Mouse (Mus musculus) macrophage (primary cell): ENCODE results near the gene Fbxo5. TPM values are rescaled to one million over a fixed set of nuclear protein-coding genes. Genes with fewer than 3 reads are reported as not detected.

Experiments used
- H3K27ac ChIP-seq: fragments of 350-480 bp; formaldehyde crosslinking; 2 replicates; pipeline ENCODE4 v1.9.0; 2021
- H3K36me3 ChIP-seq: fragments of 350-480 bp; formaldehyde crosslinking; 2 replicates; pipeline ENCODE4 v1.9.0; 2021; ENCODE audit errors: inconsistent target
- H3K4me3 ChIP-seq: fragments of 350-480 bp; formaldehyde crosslinking; 2 replicates; pipeline ENCODE4 v1.9.0; 2021; ENCODE audit errors: inconsistent target
- H3K79me2 ChIP-seq: fragments of 350-480 bp; formaldehyde crosslinking; 2 replicates; pipeline ENCODE4 v1.9.0; 2021; ENCODE audit errors: inconsistent target
- WGBS: methylation state at CpG from one replicate; pipeline ENCODE4 v1.1.7; 2026; ENCODE audit warnings: inconsistent platforms; ENCODE audit not compliant: missing documents; 5-methylcytosine and 5-hydroxymethylcytosine counted together
- polyA plus RNA-seq: library from polyadenylated mRNA; stranded (reverse); fragments of 250-400 nt; gene quantifications from 3 replicates; pipeline ENCODE4 v1.2.4, GENCODE M21; 2018; ENCODE audit warnings: inconsistent platforms

The Fbxo5 gene
- polyA plus RNA-seq, 1 experiment from 2014 or later, result 6.6 TPM

DNA sequence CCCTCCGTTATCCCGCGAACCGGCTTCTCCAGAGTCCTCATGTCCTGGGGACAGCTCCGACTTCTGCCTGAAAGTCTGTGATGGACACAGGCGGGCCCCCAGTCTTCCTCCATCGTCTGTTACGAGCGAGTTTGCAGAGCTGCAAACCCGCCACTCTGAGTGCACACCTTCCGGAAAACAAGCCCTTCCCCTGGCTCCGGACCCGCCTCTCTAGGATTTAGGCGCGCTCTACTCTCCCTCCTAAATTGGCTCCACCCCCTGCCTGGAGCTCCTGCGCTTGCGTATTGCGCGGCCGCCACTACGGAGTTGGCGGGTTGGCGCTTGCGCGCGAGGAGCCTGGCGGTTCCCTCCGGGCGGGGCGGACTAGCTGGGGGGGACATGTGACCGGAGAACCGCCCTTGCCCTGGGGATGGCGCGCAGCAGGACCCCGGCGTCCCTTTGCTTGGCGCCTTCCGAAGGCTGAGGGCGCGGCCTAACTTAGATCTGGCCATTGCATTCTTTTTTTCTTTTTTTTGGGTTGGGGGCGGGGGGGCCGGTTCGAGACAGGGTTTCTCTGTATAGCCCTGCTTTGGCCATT lies 419 bp upstream of the Fbxo5 start:
- peak overlapping the region; percentile 78 for H3K4me3 ChIP-seq
- WGBS, result under 1% methylated on average over 42 of the region's 43 CpGs
- peak overlapping the region; percentile 88 for H3K27ac ChIP-seq
- H3K79me2 ChIP-seq, result peaks cover 44% of the 10 kb centered on the region
- no peaks in the 10 kb centered on the region for H3K36me3 ChIP-seq

GRCm38 (mm10) chr10:5804691-5805156 lies 676 bp downstream of the Fbxo5 start:
- WGBS, result 0% methylated on average over 24 of the region's 24 CpGs
- Histone ChIP-seq H3K79me2 (peaks cover 55% of the 10 kb centered on the region), H3K4me3 (peak overlapping the region; percentile 78), H3K27ac (peak overlapping the region; percentile 74), H3K36me3 (no peaks in the 10 kb centered on the region)

DNA sequence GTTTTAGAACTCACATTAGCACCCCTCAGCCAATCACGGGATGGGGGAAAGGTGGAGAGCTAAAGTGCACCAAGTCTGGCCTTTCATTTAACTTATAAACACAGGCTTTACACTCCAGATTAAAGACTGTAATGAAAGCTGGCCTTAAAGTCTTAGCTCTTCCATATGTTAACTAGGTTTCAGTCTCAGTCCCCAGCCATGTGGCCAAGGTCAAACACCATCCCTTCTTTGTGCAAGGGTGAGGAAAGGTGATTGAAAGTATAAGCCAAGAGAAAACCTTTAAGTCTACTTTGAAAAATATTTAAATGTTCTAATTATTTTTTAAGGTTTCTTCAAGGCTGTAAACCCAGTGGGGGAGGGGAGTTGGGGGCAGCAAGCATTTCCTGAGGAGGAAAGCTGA lies 1.7 kb downstream of the Fbxo5 start:
- H3K36me3 ChIP-seq, result no peaks in the 10 kb centered on the region
- peaks cover 56% of the 10 kb centered on the region for H3K79me2 ChIP-seq
- H3K27ac ChIP-seq, result peak overlapping the region; percentile 74; the same call in 1 of the 2 replicates
- H3K4me3 ChIP-seq, result peak overlapping the region; percentile 78
- WGBS, result 40% methylated on average over 1 of the region's 1 CpGs

DNA sequence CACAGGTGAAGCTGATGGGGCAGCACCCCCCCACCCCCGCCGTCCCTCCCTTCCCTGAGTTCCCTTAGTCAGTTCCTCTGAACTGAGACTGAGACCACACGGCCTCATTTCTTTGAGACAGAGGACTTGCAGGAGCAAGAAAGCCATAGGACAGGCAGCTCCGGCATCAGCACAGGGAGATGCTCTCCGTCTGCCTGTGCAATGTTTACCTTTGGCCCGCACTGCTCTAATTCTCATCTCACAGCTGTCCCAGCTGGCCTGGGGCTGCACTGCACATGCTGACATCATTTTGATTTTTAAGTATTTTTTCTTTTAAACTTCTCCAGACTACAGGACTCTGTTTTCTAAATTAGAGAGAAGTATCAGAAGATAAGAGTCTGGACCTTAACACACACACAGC lies 2.5 kb downstream of the Fbxo5 start:
- 0 out of 2 replicates have a peak, but pooled peaks cover 3% of the 10 kb centered on the region for H3K36me3 ChIP-seq
- H3K4me3 ChIP-seq, result peak overlapping the region; percentile 78
- peaks cover 56% of the 10 kb centered on the region for H3K79me2 ChIP-seq
- no peak overlapping the region for H3K27ac ChIP-seq
- 24% methylated on average over 6 of the region's 6 CpGs for WGBS

GRCm38 (mm10) chr10:5800490-5800889 lies 4.9 kb downstream of the Fbxo5 start:
- H3K4me3 ChIP-seq, result no peak overlapping the region
- peaks cover 56% of the 10 kb centered on the region for H3K79me2 ChIP-seq
- 100% methylated on average over 1 of the region's 1 CpGs for WGBS
- H3K36me3 ChIP-seq, result 0 out of 2 replicates have a peak, but pooled peaks cover 5% of the 10 kb centered on the region
- no peak overlapping the region for H3K27ac ChIP-seq

GRCm38 (mm10) chr10:5798069-5798468 lies 7.3 kb downstream of the Fbxo5 start:
- H3K4me3 ChIP-seq, result no peak overlapping the region
- peaks cover 34% of the 10 kb centered on the region for H3K79me2 ChIP-seq
- H3K27ac ChIP-seq, result no peak overlapping the region
- 98% methylated on average over 4 of the region's 4 CpGs for WGBS
- H3K36me3 ChIP-seq, result 0 out of 2 replicates have a peak, but pooled peaks cover 5% of the 10 kb centered on the region

DNA sequence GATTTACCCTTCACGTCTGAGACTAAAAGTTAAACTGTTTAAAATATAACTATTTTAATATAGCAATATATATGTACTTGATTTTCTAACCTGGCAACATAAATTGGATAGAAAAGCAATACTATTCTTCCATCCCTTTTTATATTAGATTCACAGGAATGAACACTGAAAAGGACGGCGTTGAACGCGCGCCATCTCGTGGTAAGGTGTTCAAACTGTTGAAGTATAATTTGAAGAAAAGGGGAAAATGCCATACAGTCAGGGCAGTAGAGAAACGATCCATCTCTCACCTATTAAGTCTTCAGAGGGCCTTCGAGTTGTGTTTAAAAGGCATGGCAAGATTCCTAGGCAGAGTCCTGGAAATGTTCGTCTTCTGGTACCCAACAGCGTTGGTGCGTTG lies 14.7 kb downstream of the Fbxo5 start:
- Histone ChIP-seq H3K27ac (no peak overlapping the region), H3K79me2 (no peaks in the 10 kb centered on the region), H3K4me3 (no peak overlapping the region), H3K36me3 (no peaks in the 10 kb centered on the region)
- 19% methylated on average over 9 of the region's 12 CpGs for WGBS

GRCm38 (mm10) chr10:5786923-5787322 lies 18.5 kb downstream of the Fbxo5 start:
- H3K36me3 ChIP-seq, result no peaks in the 10 kb centered on the region
- no peak overlapping the region for H3K27ac ChIP-seq
- no peak overlapping the region for H3K4me3 ChIP-seq
- no peaks in the 10 kb centered on the region for H3K79me2 ChIP-seq
- WGBS, result 14% methylated on average over 4 of the region's 4 CpGs

Other genes with a start within 250 kb of the Fbxo5 start
- gene Myct1, start 211.8 kb downstream of the Fbxo5 start, polyA plus RNA-seq, result 0.14 TPM in 1 of 3 replicates, not detected in the others
- not detected in 3 replicates for gene Vip, start 166.4 kb downstream of the Fbxo5 start, polyA plus RNA-seq
- 3.7 to 8.9 TPM (median 7.3 TPM) in 3 replicates for gene Mtrf1l, start 18.3 kb upstream of the Fbxo5 start, polyA plus RNA-seq
- gene Rgs17, start 116.8 kb upstream of the Fbxo5 start, polyA plus RNA-seq, result not detected in 3 replicates